Mouse (Mus musculus) cerebellum, adult 9-10 months (tissue): Measurements from ENCODE around the gene Gdap1l1.
A peak's percentile ranks its signal among the peaks of the same experiment; 100 is the strongest.

Experiments
- DNase-seq: peaks from one replicate; pipeline ENCODE4 v3.0.0; 2022

The Gdap1l1 gene

DNA sequence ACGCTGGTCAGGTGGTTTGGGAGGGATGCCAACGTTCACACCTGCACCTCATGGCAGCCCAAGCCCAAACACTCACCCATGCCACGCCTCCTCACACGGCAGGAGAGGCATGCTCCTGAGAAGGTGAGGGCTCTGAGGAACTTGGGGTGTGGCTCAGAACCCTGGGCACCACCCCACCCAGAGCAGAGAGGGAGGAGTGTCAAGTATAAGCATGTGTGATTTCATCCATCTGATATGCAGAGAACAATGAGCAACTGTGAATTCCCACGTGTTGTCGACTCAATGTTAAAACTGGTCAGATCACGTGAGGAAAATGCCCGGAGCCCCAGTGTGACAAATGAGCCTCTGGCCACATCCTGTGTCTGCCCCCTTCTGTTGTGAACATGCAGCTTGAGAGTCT, 28.5 kb downstream of the Gdap1l1 start:
- DNase-seq, result peak; percentile 4

DNA sequence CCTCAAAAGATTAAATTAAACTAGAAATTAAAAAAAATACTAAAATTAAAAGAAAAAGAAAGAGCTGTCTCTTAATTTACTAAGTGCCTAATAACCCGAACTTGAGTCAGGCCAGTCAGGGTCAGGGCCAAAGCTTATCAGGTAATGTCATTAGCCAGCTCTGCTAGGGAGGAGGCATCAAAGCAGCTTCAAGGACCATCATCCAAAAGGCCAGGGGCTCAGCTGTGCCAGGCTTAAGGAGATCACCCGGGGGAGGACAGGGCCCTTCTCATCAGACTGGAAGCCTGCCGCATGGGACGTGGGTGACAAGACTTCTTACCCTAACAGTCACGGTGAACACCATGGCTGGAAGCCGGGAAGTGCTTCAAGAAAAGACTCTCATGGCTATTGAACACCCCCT, 29.3 kb downstream of the Gdap1l1 start:
- peak; percentile 9 for DNase-seq

DNA sequence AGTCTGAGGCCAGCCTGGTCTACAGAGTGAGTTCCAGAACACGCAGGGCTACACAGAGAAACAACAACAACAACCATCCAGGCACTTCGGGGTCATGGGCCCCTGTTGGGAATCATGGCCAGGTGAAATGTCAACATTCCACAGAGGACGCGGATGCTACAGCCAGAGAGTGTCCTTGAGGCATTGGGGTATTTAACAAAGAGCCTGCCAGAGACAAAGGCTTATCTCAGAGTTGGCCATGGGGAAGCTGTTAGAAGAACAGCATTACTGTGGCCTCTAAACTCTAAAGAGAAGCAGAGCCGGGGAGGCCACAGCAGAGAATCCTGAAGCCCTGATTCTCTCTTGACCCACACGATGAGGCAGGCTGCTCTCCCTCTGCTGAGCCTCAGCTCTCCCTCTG, 30.6 kb downstream of the Gdap1l1 start:
- DNase-seq, result no peak

DNA sequence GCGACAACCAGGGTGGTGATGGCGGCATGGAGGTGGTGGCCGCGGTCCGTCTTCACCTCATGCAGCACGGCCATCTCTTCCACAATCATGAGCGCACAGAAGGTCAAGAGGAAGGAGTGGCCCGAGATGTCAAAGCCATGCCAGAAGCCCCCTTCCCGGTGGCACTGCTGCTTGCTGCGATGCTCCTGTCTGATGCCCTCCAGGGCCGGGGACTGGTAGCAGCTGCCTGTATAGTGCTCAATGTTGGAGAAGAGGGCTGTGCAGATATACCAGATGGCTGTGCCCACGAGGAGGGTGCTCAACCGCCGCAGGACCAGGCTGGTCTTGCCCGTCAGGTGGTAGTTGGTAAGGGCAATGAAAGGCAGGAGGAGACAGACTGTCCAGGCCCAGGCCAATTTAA, 31.4 kb downstream of the Gdap1l1 start:
- peak; percentile 17 for DNase-seq

DNA sequence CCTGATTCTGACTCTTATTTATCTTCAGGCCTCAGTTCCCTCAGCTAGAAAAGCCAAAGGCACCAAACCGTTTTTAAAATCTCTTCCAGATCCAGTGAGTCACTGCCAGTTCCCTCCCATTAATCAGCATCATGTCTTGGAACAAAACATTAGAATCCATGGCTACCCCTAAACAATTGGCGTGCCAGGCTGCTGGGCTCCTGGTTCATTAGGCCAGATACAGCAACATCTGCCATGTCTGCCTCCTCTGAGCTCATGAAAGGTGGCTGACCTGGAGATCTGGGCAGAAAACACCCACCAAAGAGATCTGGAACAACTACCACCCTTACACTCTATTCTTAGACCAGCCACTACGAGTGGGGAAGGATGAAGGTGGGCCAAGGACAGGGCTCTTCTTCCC, 32.9 kb downstream of the Gdap1l1 start:
- DNase-seq, result peak; percentile 36

DNA sequence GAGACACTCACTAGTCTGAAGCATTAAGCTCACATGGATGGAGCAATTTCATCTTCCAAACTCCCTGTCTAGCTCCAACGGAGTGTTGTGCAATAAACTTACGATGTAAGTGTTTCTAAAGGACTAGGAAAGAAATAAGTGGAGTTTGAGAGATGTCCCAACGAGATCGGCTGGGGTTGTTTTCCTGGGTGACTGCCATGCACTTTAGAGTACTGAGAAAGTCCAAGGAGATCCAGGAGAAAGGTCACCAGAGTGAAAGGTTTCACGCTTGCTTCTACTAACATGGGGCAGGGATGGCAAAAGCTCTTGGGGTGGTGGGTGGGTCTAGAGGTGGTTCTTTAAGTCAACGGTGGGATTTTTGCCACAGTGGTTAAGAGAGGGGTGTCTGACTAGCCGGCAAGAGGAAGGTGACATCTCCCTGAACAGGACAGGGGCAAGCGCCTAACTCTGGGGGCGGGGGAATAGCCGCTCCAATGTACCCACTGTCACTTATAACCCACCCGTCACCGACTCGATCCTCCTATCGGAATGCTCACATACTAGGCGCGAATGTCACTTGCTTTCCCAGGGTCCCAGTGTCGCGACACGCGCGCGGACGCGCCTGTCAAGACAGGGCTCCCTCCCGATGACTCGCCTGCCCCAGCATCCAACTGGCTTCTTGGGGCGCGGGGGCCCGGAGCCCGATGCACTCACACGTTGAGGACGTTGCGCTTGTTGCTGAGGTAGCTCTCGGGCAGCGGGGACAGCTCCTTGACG, 33.6 kb downstream of the Gdap1l1 start:
- DNase-seq, result no peak

DNA sequence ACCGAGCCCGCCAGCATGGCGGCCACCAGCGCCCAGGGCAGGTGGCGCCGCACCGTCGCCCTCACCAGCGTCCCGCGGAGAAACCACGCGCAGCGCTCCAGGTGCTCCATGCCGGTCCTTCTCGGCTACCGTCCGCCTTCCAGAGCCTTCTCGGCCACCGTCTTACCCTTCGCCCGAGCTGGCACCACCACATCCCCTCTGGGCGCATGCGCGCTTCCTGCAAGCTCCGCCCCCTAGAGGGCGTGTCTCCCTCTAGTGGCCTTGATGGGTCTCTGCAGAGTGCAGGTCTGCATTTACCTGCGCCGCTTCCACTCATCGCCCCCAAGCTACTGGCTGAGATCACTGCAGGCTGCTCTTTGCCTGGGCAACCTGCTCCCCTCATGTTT, 34.2 kb downstream of the Gdap1l1 start, which contains the start of gene Fitm2:
Gene Fitm2 (minus strand): TSS at position 164 of the 386 bp plus-strand sequence.
- peak; percentile 97 for DNase-seq

DNA sequence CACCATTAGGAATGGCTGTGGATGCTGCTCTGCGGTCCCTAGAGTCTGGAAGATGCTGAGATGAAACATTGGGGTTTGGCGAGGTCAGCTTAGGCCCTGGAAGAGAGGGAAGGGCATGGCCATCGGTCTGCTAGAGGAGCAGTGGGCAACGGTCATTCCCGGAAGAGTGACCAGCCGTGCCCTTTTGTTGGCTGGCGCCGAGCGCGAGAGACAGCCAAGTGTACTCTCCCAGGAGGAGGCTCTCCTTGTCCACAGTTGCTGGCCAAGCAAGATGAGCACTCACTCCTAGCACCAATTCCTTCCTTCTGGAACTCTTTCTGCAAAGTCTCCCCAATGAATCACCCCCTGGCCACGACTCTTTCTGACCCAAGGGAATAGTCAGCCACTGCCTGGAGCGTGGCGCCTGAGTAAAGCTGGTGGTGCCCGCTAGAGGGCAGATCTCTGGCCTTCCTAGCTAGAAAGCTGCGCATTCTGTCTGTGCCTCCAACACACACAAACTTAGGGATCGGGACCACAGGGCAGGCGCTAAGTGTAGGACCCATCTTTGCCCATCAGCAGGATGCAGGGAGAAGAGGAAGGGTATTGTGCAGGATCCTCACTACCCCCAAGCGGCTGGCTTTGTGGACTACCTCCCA, 42.0 kb downstream of the Gdap1l1 start:
- DNase-seq, result no peak

DNA sequence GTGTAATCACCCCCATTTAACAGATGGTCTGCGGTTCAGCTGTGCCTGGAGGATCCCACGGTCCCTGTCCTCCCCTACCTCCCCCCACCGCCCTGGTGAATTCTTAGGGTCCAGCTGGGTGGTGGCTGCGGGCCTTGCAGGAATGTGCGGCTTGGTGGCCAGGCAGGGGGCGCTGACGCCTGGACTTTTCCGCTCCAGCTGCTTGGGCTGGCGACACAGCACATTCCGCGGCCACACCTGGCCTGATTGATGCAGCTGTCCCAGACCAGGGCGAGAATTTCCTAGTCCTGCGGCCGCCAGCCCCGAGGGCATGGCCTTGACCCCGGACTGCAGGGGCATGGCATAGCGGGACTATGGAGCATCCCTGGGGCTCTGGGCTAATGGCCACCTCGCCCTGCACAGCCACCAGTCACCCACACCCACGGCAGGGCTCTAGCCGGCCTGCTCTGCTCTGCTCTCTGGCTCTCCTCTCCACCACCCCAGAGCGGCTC, 43.3 kb downstream of the Gdap1l1 start:
- no peak for DNase-seq

DNA sequence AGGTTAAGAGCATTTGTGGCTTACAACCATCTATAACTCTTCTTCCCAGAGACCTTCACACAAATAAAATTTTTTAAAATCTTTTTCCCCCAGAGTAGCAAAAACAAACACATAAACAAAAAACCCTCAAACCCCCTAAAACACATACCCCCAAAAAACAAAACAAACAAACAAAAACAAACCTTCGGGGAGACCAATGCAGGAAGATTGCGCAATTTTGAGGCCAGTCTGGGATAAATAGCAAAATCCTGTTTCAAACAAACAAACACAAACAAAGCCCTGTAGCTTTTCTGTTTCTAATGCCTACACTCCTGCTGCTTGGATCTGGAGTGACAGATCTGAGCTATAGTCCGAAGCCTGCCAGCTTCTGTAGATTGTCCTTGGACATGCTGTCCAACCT, 49.1 kb downstream of the Gdap1l1 start:
- no peak for DNase-seq

DNA sequence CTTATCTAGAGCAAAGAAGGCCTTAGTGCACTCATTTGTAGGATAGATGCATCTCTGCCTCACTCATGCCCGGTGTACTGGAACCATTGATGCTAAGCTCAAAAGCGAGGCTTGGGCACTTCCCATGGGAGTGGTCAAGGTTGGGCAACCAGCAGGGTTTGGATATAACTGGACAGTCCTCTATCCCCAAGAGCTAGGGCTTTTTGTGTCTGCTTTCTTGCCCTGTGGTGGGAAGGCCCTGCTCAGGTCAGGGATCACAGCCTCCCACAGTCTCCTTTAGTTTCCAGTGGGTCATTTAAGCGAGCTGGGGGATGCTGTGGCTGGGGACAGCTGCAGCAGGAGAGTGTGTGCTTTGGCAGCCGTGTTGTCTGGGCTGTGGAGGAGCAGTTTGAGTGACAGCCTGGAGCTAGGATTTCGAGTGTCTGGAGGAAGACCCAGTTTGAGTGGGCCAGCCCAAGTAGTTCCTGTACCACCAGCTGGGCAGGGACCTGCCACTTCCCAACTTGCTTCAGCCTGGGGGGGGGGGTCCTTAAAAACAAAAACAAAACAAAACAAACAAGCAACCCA, 51.5 kb downstream of the Gdap1l1 start:
- no peak for DNase-seq

DNA sequence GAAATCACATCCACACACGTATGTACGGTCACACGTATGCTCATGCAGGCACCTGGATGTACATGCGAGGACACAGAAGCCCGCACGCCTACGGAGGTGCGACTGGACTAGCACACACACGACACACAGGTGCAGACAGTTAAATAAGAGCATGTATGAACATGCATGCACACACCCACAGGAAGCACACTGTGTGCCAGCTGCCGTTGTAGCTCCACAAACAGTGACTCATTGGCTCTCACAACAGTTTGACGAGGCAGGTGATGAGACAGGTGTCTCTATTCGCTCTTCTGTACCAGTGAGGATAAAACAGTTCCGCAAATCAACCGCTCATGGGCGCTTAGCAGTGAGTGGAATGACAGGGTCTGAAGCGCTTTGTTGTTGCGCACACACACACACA, 52.4 kb downstream of the Gdap1l1 start:
- no peak for DNase-seq

DNA sequence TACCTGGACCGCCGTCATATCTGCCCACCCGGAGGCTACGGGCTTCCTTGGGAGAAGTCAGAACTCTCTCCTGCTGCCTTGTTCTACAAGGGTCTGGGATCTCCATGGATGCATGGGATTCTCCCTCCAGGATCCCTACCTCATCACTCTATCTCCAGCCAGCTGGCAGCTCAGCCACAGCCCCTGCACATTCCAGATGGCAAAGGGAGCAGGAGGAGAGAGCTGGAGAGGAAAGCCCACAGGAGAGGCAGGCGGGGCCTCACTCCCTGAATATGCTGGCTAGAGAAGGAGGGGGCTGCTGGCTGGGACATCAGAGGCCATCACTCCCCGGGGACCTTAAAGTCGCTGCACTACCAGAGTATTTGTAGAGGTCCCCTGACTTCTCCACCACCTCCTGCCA, 53.1 kb downstream of the Gdap1l1 start:
- no peak for DNase-seq

DNA sequence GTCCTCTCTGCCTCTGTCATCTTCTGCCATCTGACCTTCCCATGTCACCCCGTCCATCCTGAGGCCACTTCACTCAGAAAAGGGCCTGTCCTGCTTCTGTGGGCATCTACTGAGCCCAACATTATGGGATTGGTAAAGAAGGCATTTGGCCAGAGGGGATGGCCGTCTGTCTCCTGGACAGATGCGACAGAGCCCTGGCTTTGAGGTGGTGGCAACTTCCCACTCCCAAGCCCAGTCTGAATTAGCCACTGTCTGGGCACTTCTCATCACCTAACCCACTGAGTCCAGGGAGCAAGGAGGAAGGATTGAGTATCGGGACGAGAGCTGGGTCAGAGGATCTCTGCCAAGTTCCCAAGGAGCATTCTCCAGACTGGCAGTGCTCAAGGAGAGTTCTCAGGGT, 53.7 kb downstream of the Gdap1l1 start, which contains the start of gene R3hdml:
Gene R3hdml (plus strand): TSS at position 301 of the 400 bp plus-strand sequence.
- no peak for DNase-seq

DNA sequence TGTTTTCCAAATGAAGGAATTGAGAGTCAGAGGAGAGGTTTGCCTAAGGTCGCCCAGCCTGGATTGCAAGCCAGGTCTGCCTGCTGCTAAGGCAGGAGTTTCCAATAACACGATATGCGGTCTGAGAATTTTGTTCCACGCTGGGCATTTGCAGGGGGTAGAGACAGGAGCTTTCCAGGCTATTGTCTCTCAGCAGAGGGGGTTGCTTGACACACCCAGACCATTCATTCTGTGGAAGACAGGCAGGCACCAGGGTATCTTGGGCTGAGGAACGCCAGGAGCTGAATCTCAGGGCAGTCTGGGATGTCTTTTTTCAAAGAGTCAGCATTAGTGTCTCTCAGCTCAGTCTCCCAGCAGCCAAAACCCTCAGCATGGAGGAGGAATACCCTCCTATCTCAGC, 54.8 kb downstream of the Gdap1l1 start:
- no peak for DNase-seq

DNA sequence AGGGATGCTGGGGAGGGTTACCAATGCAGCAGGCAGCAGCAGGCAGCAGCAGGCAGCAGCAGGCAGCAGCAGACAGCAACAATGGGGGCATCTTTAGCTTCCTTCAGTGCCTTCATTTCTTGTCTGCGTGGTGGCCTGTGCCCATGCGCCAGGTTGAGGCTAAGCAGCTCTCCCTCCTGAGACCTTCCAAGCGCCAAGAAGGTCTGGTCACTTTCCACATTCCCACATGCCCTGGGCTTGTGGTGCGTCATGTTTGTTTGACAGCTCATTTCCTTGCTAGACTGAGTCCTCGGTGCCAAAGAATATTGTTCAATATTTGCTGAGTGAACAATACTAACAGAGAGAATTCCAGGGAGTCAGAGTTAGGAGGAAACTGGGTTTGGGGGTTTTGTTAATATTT, 55.7 kb downstream of the Gdap1l1 start:
- DNase-seq, result no peak

DNA sequence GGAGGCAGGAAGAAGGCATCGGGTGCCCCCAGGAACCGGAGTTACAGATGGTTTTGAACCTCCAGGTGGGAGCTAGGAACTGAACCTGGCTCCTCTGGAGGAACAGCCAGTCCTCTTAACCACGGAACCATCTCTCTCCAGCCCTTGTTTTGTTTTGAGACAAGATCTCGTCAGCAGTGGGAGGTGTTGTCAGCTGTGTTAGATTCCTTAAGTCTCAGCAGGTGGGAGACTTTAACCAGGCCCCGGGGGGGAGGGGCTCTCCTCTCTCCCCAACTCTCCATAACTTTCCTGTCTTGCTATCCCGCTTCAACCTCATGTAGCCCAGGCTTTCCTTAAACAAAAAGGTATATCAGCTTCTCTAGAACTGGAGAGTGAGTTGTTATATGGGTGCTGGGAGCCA, 56.2 kb downstream of the Gdap1l1 start:
- no peak for DNase-seq

DNA sequence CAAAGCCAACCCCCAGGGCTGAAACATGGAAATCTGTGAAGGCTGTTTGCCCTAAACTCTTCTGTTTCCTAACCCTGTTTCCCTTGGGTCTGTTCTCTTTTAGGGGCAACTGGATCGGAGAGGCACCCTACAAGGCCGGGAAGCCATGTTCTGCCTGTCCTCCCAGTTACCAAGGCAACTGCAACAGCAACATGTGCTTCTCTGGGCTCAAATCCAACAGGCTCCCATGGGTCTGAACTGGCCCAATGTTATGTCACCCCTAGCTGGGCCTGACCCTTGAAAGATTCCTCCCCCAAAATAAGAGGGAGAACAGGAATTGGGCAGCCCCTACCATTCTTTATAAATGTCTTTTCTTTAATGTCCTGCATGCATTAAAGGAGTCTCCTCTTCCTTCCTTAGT, 63.9 kb downstream of the Gdap1l1 start:
- no peak for DNase-seq

DNA sequence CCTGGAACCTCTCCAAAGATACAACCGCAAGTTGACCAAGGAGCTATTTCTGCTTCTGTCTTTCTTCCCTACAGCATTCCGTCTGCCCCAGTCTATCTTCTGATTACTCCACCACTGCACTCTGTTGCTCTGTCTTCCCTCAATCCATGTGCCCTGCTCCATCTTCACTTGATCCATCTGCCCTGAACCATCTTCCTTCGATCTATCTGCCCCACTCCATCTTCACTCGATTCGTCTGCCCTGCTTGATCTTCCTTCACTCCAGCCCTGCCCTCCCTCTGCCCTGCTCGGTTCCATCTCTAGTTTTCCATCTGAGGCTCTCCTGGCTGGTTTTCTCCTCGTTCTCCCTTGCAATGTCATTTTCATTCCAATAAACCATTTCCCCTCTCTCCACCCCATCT, 64.9 kb downstream of the Gdap1l1 start:
- DNase-seq, result no peak
